Mouse (Mus musculus) frontal cortex, postnatal 36 days (tissue): Measurements from ENCODE around the gene Sp1.

Source experiments
- DNase-seq, 2 experiments: peaks; one replicate each; pipeline ENCODE4 v3.0.0; 2022; ENCODE audit warnings: low spot score in 2 of 2

The Sp1 gene

DNA sequence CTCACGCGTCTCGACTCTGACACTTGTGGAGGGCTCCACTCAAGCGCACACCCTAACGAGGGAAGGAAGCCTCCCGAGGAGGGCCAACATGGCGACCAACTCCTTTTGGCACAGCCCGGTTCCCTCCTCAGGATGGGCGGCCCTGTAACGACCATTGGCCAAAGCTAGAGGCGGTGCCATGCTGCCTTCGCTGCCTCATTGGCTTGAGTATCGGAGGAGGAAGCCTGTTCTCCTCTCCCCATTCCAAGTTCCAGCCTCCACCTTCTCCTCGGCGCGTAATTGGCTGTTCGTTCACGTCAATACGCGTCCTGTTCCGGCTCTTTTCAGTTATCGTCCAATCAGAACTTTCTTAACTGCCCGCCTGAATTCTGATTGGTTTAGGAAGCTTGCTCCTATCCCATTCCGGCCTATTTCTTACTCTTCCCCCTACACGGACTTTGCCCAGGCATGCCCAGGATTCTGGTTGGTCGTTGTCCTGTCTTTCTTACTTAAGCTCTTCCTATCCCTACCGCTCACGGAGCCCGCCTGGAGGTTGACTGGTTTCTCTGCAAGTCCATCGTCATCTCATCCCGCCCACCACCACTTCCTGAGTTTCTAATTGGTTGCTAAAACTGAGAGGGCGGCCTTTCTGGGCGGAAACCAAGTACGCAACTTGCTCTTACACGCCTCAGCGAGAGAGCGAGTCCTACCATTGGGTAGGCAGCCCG is at the start of gene Sp1:
TSS of gene Sp1 (plus strand) at position 655 of the 707 bp plus-strand sequence.
- DNase-seq = peak; percentile 99 to 100

DNA sequence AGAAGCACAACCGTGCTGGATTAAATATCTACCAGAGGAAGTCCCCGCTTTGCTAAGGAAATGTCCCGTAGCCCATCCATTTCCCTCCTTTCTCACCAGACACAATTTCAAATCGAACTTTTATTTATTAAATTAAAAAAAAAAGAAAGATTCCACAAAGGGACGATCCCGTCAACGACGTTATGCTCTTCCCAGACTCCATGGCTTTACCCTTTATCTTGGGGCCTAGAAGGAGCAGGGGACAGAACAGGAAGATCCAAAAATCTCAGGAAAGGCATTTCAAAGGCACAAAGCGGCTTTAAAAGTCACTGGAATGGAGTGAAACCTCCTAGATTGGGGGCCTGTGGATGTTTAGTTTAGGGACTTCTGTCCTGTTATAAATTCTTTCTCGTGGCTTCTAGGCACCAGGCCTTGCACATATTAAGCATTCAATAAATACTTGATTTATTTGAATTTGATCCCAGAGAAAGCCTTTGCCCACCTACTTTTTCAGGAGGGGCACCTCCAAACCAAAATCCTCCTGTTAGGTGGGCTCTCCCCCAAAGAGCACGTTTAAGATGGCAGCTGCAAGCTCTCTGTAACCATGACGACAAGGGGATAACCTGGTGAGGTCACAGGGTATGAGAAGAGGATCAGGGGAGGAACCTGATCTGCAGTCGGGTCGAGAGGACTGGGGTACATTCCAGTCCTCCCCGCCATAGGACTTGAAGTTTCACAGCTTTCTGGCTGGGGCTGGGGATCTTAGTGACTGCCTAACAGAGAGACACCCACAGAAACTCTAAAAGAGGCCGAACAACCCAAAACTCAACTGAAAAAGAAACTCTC is 49.2 kb upstream of the Sp1 start:
- no peak for DNase-seq

DNA sequence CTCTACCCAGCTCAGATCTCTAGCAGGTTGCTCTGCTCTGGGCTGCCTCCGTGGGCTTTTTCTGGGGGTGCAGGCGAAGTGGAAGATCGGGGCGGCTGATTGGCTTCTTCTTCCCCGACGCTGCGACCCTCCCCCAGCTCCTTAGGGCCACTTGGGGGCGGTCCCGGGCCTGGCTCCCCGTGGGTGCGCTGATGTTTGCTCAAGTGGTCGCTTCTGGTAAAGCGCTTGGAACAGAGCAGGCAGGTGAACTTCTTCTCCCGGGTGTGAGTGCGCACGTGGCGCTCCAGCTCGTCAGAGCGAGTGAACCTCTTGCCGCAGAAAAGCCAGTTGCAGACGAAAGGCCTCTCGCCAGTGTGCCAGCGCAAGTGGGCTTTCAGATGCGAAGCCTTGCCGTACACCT is 47.8 kb upstream of the Sp1 start:
- DNase-seq = no peak

DNA sequence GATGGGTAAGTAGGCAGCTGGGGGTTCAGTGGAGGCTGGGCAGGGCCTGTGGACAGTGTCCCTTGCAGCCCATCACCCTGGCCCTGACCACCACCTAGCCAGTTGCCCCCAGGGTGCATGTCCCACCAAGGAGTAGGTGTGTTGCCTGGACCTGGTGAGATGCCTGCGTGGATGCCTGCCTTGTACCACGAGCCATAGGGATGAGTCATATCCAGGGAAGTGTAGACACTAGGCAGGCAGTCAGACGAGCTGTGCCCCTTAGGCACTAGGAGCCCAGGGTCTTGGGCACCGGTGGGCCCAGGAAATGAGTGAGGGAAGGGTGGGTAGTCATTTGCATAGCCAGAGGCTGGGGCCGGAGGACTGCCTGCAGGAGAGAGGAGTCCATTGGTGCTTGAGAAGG is 47.1 kb upstream of the Sp1 start:
- no peak for DNase-seq

DNA sequence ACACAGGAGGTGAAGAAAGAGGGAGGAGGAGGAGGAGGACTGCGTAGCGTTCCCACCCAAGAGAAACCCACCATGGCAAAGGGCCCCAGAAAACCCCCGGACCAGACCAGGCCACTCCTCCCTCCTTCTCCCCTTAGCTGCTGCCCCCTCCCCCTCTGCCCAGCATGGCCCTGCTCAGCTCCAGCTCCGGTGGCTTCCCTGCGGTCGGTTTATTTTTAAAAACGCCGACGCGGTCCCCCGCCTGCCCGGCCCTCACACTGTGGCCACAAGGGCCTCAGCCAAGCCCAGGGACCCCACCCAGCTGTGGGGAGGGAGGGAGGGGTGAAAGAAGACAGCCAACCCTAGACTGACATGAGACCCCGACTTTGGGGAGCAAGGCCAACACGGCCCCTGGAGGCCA is 43.3 kb upstream of the Sp1 start:
- DNase-seq = no peak

DNA sequence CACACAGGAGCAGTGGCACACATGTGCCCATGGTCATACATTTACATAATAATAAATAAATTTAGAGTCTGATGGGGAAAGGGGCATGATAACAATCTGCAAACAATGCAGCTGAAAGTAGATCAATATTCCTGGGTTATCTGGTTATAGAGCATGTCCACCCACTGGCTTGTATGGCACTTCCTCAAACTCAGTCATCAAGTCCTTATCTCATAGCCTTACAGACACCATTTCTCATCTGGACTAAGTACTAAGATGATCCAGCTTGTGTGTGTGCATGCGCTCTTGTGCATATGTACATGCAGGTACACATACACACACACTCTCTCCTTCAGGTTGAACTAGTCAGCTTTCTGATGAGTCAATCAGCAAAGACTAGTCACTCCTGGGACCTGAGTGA is 41.3 kb upstream of the Sp1 start:
- DNase-seq = no peak

DNA sequence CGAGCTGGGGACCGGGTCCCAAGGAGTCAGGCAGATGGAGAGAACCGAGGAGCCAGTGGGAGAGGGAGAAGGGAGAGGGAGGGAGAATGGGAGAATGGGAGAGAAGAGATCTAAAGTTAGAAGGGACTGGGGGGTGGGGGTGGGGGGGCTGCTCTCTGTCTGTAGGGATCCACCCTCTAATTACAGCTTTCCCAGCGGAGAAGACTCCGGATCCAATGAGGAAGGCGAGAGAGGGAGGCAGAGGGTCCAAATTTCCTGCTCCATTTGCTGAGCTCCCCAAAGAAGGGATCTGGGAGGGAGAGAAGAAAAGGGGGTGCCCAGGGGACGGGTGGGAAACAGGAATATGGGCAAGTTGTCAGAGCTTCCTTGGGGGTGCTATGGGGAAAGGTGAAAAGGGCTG is 39.7 kb upstream of the Sp1 start:
- no peak for DNase-seq

DNA sequence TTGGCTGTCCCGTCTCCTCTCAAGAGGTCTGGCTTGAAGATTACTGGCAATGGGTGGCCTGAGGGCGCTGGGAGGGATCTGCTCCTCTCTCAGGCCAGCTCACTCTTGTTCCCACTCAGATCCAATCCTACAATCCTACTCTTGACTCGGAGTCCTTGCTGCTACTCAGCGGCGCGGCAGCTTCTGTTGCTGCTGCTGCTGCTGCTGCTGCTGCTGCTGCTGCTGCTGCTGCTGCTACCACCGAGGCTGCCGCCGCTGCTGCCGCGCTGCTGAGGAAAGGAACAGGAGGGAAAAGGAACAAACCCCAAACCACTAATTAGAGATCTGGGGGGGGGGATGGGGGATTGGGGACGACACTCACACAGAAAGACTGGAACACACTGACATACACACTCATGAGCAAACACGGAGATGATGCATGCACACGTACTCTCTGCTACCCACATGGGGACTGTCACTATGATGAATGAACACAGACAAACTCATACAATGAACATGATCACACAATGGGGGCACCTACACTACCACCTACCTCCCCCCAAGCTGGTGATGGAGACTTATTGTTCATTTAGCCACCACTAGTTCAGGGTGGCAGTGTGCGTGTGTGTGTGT is 39.1 kb upstream of the Sp1 start, which contains the start of gene Sp7:
TSS of gene Sp7 (minus strand) at position 450 of the 612 bp plus-strand sequence.
- DNase-seq = no peak

DNA sequence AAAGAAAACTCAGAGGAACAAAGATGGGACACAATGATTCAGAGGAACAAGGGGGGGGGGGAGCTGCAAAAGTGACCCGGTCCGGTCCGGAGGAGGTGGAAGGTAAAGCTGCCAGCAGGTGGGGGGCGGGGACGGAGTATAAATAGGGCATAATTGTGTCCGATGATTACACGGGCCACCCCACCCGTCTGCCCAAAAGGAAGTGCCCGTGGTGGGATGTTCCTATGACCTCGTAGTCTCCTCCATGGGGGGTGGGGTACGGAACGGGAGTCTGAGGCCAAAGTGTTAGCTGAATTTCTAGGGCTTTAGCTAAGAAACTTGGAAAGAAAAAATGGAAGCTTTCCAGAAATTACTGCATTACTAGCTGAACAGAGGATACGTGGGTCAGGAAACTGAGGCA is 36.0 kb upstream of the Sp1 start:
- no peak for DNase-seq

DNA sequence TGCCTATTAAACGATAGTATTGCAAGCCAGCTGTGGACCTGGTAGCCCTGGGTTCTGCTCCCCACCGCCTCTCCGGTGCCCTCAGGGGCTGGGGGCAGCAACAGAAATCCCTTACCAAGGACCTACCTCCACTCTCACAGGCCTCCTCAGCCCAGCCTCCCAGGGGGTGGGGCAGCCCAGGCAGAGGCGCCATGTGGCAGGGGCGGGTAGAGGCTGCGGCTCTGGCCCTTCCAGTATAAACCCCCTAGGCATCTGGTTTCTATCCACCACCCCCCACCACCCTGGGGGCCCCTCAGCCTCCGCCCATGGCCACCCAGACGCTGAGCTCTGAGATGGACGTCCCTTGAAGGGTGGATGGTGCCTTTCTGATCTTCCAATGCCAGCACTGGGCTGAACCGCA is 35.2 kb upstream of the Sp1 start:
- DNase-seq = no peak

DNA sequence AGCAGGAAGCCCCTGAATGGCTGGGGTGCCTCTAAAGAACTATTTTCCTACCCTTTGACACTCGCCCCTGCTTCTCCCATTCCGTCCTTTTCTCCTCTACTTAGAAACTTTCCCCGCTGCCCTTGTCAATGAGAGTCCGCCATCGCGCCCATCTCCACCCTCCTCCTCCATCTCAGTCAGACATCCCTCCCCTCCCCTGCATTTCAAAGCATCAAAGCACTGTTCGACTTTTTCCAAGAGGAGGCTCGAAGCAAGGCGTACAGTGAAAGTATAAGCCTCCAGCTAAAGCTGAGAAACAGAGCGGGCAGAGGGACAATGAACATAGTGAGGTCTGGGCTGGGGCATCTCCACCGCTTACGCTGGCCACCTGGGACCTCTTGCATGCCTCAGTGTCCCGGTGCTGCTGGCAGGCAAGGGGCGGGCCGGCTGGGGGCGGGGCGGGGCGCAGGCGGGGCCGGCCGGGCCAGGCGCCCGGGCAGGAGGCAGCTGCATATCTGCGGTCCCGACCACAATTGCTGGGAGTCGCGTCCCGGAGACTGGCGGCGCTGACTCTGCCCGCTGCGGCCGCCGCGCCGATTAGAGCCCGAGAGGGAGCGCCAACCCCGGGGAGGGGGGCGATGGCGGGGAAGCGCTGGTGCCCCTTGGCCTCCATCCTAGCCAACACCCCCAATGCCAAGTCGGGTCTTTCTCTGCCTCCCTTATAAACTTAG is 29.3 kb upstream of the Sp1 start:
- peak in 1 of 2 experiments; percentile 14 for DNase-seq

DNA sequence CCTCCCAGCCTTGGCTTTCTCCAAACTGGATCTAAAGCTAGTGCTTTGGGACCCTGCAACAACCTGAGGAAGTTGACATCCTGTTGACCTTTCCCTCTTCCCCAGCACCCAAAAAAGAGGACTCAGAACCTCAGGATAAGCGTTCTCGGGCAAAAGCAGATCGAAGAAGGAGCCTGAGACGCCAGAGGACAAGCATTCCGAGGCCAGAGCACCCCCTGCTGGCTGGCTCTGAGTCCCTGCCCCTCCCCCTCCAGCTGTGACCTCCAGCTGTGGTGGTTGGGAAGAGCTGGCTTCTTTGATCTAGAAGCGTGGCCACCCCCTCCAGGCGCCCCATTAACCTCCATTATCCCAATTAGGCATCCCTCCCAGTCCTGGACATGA is 28.8 kb upstream of the Sp1 start:
- DNase-seq = peak; percentile 74 to 76

DNA sequence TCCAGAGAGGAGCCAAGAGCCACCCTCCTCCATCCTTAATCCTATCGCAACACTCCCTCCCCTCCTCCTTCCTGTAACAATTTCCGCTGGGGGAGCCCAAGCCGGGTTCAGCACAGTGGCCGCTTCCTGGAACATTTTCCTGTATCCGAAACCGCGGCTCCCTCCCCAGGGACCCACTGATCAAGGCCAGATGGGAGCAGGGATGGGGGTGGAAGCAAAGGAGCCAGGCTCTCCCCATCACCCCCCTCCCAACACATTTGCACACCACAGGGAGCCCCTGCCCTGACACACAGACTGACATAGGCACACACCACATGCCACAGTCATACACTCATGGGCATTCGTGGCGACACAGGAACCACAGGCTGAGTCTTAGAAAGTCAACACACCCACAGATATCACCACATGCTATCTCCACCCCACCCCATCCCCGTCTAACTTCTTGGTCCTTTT is 28.1 kb upstream of the Sp1 start:
- DNase-seq = no peak

DNA sequence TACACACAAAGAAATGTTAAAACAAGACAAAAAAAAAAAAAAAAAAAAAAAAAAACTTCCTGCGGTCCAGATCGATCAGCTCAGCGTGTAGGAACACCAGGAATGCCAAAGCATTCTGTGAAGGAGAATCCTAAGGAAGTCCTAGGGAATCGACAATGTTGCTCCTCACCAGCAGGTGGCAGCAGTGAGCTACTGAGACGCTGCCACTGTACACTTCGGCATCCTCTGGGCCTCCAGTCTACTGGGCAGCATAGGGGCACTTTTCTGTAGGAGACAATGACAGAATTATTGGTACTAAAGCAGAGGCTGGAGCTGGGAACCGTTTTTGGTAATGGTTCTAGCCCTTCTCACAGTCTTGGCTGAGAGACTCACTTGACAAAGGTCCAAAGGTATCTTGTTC is 24.4 kb upstream of the Sp1 start:
- peak; percentile 74 to 88 for DNase-seq

DNA sequence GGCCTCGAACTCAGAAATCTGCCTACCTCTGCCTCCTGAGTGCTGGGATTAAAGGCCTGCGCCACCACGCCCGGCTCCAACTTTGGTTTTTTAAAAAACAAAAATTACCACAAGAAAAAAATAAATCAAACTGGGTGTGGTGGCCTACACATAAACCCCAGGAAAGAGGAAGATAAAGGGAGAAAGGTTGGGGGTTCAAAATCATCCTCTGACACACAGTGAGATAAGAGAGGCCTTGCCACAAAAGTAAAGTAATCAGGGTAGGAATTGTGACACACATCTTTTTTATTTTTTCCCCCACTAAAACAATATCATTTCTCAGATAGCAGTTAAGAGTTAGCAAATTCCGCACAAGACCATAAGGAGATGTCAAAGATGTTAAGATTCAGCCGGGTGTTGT is 22.3 kb upstream of the Sp1 start:
- no peak for DNase-seq

DNA sequence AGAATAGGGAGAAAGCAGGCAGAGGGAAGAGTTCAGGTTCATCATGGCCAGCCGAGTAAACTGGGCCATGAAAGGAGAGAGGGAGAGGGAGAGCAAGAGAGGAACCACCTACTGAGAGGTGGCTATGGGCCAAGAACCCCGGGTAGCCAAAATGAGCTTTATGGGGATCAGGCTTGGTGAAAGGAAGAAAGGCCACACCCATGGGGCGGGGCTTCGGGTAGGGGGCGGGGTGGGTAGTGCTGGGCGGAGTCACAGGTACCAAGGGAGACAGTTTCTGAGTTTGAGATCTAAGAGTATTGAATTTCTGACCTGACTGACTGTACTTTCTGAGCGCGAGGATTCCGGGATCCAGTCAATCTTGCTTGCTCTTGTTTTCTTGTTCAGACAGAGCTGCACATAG is 19.3 kb upstream of the Sp1 start:
- no peak for DNase-seq

DNA sequence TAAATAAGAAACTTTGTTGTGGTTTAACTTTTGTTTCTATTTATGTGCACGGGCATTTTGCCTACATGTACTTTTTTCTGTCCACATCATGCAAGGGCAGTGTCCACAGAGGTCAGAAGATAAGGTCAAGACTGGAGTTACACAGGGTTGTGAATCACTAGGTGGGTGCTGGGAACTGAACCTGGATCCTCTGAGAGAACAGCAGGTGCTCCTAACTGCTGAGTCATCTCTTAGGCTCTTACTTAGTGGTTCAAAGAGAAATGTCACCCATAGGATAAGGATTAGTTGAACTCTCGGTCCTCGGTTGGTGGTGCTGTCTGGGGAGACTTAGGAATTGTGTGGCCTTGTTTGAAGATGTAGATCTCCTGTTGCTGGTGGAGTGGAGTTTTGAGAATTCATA is 17.0 kb upstream of the Sp1 start:
- no peak for DNase-seq

DNA sequence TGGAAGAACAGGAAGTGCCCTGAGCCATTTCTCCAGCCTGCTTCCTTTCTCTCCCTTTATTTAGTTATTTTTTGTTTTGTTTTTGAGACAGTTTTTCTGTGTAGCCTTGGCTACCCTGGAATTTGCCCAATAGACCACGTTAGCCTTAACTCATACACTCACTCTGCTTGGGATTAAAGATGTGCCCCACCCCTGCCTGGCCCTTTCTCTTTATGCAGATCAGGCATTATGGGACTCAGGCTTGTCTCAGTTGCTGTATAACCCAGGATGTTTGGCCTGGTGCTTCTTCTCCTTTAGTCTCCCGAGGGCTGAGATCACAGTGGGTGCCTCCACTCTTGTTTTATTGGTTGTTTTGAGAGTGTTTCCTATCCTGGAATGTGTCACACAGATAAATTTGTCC is 13.4 kb upstream of the Sp1 start:
- DNase-seq = no peak

DNA sequence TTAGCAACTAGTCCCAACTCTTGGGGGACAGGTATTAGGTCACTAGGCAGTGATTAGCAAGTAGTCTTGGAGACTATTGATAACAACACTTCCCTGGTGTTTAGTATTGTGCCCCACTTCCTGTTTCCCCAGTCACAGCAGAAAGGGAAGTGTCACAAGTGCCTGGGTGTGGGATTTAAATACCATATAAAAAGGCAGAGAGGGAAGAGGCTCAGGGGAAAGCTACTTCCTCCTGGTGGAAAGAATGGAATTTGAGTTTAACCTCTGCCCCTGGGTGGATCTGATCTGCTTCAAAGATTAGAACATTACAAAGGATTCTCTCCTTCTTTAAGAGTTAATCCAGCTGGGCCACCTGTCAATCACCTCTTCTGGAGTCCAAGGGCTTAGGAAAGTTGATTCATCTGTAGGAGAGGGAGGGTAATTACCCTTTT is 12.3 kb upstream of the Sp1 start:
- DNase-seq = no peak

DNA sequence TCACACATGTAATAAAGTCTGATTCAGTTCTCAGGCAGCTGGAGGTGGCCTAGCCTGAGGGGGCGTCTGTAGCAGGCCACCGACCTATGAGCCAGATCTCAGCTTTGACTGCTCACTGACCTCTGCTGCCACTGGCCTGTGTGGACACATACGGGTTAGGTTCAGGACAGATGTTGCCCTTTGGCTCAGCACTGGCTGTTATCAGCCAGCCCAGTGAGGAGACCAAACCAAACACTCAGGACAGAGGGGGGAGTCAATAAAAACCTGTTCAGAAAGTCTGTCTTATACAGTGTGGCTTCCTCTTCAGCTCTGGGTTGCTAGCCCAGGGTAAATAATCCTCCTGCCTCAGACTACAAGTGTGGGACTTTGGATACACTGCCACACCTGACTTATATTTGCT is 10.9 kb upstream of the Sp1 start:
- DNase-seq = no peak

DNA sequence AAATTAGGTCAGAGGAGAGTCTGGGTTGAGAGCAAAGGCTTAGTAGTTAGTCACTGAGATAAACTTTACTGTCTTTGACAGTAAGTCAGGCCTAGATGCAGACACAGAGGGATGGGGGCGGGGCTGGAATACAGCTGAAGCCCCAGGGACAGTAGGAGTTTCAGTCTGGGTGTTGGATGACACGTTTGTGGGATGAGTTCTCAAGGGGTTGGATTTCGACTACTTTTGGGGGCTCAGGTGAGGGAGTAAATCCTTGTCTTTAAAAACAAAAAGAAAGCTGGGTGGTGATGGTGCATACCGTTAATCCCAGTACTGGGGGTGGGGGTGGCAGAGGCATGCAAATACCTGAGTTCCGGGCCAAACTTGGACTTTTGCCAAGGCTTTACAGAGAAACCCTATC is 7.3 kb upstream of the Sp1 start:
- no peak for DNase-seq
